Mouse (Mus musculus) regulatory T cell (primary cell): ENCODE results near the gene Prep.
"Not testable (repeated sequence)": the region's sequence is repeated elsewhere in the genome, so short reads cannot be mapped to it uniquely, and the experiment has no call there.

ENCODE experiments used
- in situ Hi-C: fragments of 300-600 bp; cut with MboI, MseI; formaldehyde crosslinking; loops from one replicate; pipeline ENCODE4 v1.15.1; 2025; ENCODE audit warnings: high pct_unique_total_duplicates

Gene Prep

DNA sequence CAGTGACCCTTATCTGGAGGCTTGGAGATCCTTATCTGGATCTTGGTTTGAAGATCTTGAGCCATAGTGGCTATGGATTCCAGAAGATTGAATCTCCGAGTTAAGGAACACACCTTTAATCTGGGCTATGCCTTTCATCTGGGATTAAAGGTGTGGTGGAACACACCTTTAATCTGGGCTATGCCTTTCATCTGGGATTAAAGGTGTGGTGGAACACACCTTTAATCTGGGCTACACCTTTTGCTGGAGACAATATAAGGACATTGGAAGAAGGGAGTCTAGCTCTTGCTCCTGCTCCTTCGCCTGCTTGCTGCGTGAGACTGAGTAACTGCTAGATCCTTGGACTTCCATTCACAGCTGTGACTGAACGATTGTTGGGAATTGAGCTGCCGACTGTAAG, 110.8 kb downstream of the Prep start, which contains the start of gene Popdc3:
Gene Popdc3, plus strand, starts transcription at position 301 of the 400 bp plus-strand sequence.
- in situ Hi-C loops = not testable (repeated sequence)

- in situ Hi-C loops = no loop called here
Observed at GRCm38 (mm10) chr10:45180677-45181326, 113.8 kb downstream of the Prep start.

DNA sequence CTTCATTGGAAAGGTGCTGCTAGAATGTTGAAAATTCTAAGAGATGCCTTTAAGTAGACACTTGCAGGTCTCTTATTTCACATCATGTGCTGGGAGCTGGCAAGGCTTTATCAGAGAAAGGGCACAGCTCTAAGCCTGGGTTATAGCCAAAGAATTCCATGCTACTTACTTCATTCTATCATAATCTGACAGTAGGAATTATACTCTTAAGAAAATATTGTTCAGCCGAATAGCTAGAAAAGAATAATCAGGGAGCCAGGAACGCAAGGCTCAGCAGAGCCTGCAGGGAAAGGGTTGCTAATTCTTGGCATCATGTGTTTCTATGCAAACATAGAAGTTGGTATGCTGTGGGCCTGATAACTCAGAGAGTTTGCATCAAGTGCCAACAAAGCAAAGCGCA, 114.3 kb downstream of the Prep start:
- in situ Hi-C loops = no loop called here

GRCm38 (mm10) chr10:45185457-45185856, 118.5 kb downstream of the Prep start:
- in situ Hi-C loops = no loop called here

DNA sequence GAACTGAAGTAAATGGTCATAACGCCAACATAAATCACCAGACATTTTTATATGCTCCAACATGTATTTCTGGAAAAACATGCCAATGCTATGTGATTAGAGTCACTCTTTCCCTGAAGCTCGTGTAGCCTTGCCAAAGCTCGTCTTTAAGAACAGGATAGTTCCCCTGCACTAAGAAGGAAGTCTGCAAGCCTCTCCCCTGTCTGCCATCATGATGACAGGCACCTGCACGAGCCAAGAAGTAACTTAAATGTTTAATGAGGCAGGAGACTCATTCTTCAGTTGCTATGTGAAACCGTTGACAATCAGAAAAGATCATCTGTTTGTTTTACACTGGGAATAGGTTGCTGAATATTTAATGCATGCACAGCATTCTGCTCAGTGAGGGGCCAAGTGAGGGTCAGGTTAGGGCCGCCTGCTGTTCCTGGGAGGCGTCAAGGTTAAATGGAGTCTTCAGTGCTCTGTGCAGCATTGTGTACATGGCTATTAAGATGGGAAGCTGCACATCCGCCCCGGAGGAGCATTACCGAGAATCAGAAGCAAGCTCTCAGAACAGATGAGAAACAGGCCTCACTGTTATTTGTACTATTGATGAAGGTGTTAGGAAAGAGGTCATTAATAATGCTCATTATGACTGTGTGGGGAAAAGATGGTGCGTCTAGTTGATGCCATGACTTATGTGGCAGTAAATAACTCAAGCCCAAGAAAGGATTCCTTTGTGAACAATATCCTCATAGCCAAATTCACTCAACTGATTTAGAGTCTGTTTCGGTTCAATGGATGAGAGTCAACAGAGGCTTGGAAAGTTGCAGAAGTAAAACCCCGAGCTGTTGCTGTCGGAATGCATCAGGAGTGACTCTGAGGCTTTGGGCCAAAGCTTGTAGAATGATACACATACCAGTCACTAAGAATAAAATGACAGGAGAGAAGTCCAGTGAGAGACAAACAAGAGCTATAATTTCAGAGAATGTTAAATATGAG, 126.6 kb downstream of the Prep start:
- in situ Hi-C loops = loop anchor here (10.0 kb wide), 1 partner anchor 1261 kb away; no protein-coding TSS in a partner anchor

- in situ Hi-C loops = loop anchor here (10.0 kb wide), 1 partner anchor 1260 kb away; no protein-coding TSS in a partner anchor
Observed at GRCm38 (mm10) chr10:45194531-45194930, 127.5 kb downstream of the Prep start.

DNA sequence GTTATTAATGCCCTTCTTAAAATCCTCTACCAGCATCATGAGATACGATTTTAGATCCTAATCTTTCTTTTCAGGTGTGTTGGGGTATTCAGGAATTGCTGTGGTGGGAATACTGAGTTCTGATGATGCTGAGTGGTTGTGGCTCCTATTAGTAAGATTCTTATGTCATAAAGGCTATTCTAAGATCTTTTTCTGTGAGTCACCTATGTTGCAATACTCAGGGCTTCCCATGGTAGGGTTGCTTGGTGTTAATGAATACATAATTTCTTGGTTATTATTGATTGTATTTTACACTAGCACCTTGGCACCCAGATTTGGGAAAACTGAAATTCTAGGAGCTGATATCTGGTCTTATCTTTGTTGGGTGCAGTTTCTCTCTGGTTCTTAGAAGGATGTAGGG, 137.6 kb downstream of the Prep start:
- in situ Hi-C loops = no loop called here

- in situ Hi-C loops = no loop called here
Observed at GRCm38 (mm10) chr10:45210201-45210600, 143.2 kb downstream of the Prep start.

DNA sequence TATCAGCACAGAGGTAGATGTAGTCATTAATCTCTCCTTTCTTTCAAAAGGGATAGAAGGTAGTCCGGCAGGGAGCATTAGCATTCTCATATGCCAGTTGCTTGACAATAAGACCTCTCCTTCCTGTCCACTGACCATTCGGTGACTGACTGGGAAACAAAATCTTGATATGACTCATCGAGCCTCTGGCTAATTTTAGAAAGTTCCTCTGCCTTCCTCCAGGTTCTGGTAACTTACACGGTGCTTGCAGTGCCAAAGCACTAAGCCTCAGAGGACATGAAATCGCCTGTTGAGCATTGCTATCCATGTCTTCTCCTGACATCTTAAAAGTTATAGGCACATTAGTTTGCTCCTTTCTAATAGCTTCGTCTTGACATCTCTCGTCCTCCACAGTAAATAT, 149.7 kb downstream of the Prep start:
- in situ Hi-C loops = no loop called here
